Mouse (Mus musculus) adrenal gland, adult (tissue): ENCODE measurements at regions not wholly inside any gene's neighbourhood (a gene's known extent, or its start where the extent isn't known, plus 50 kb on each side); places are given as distances from the start of the nearest gene placed in this dataset.
"Not testable (repeated sequence)": the region's sequence is repeated elsewhere in the genome, so short reads cannot be mapped to it uniquely, and the experiment has no call there.

Experiments used
- DNase-seq, 2 experiments: peaks; one replicate each; pipeline ENCODE4 v3.0.0; 2022 to 2023; ENCODE audit warnings: low spot score in 1 of 2; ENCODE audit not compliant: inconsistent age in 2 of 2

DNA sequence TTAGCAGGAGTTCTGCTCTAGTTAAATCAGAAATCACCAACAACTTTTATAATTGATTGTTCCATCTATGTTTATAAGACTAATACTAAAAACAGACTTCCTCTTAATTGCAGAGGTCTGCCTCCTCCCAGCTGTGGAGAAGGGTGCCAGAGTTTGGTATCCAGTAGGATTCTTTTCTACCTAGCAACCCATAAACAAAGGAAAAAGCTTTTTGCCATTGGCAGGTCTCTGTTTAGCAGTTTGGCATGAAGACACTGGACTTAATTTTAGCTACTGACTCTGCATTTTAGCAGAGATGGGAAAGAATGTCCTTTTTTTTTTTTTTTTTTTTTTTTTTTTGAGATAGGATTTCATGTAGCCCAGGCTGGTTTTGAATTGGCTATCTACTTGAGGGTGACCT is 1628.4 kb downstream of the A830018L16Rik start:
- DNase-seq, result no peak

DNA sequence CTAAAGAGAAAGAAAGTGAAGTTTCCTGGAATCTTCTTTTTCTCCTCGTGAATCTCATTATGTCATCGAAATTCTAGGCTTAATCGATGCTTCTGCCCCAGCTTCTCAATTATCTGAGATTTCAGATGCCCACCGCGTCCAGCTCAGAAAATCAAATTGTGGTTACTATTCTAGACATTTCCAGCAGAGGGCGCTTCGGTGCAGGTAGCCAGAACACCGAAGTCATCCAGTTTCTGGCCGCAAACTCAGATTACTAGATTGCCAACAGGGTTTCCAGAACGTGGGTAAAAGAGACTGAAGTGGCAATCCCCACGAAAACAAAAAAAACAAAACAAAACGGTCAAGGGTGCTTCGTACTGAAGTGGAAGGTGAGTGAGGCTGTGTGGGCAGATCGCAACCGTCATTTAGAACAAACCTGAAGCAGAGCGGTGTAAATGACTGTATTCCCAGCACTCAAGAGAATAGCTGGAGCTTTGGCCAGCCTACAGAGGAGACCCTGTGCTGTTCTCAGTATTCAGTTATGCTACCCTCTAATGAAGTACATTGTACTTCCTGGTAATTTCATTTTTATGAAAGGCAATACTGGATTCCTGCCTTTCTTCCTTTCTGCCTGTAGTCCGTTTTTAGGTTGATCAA is 1636.4 kb downstream of the A830018L16Rik start:
- peak; percentile 7 to 66 for DNase-seq

DNA sequence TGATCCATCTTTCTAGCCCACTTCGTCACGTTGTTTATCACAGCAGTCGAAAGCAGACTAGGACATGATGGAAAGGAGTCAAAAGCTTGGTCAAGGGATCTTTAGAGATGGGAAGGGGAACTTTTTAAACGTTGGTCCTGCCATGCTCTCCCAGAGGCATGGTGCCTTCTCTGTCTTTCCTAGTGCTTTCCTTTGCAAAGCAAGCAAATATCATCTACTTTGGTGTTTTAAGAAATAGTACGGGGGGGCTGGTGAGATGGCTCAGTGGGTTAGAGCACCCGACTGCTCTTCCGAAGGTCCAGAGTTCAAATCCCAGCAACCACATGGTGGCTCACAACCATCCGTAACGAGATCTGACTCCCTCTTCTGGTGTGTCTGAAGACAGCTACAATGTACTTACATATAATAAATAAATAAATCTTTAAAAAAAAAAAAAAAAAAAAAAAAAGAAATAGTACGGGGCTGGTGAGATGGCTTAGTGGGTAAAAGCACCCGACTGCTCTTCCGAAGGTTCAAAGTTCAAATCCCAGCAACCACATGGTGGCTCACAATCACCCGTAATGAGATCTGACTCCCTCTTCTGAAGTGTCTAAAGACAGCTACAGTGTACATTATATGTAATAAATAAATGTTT is 1637.6 kb downstream of the A830018L16Rik start:
- DNase-seq, result not testable (repeated sequence)

DNA sequence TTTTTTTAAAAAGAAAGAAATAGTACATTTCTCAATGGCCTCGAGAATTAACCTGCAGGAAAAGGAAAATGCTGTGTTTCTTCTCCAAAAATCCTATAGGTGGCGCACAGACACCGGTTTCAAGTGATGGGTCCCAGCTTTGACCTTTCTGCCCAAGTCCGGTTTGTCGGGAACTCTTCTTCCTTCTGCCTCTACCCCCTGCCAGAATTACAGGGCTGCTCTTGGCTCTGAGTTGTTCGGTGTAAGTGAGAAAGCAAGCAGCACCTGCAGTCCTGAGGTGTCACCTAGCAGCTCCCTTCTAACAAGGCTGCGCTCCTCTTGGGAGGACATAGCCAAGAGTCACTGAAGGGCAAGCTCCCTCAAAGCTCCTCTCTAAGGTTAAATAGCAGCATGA is 1638.2 kb downstream of the A830018L16Rik start:
- DNase-seq, result peak; percentile 22 to 75

DNA sequence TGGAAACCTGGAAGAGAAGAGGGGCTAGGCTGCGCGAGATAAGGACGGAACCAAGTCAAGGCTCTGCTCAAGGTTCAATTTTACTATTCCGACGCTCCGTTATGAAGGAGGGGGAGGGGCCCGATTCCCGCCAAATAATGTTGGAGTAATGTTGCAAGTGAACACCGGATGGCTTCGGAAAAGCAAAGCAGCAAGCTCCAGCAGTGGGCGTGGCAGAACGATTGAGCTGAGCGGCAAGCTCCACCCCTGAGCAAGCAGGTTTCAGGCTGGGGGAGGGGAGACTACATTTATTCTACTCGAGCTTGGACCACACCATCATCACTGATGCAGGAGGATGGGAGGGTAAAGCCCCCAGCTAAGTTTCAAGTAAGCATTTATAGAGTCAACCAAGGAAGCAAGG is 1643.8 kb downstream of the A830018L16Rik start:
- no peak for DNase-seq

DNA sequence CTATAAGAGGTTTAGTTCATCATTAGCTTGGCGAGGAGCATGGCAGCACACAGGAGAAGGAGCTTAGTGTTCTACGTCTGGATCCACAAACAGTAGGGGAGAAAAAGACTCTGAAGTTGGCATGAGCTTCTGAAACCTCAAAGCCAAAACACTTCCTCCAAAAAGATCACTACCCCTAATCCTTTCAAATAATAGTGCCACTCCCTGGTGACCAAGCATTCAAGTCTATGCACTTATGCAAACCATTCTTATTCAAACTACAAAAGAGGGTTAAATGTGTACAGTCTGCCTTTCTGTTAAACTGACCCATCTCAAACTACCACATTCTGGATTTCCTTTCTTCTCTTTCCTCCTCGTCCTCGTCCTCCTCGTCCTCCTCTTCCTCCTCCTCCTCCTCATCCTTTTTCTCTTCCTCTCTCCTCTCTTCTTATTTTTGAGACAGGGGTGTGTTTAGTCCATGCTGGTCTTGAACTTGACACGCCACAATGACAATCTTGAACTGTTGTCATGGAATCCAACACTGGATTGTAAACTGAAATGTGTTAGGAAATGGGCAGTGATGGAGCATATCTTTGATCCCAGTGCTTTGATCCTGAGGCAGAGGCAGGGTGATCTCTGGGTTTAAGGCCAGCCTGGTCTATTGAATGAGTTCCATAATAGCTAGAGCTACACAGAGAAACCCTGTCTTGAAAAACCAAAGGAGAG is 1645.9 kb downstream of the A830018L16Rik start:
- no peak for DNase-seq
